Mouse (Mus musculus) olfactory bulb, adult 2 months (tissue): ENCODE results near the gene 4930503B20Rik.

ENCODE experiments used
- CTCF ChIP-seq: fragments of 200-500 bp; IDR thresholded peaks from 2 replicates; pipeline ENCODE4 v1.5.1; 2012; ENCODE audit warnings: low read depth, mild to moderate bottlenecking, low read length, moderate library complexity; ENCODE audit not compliant: insufficient read depth
- POLR2A ChIP-seq: fragments of 200-500 bp; IDR thresholded peaks from 2 replicates; pipeline ENCODE4 v1.6.1; 2012; ENCODE audit warnings: mild to moderate bottlenecking, low read depth, low read length, moderate library complexity; ENCODE audit not compliant: insufficient read depth

DNA sequence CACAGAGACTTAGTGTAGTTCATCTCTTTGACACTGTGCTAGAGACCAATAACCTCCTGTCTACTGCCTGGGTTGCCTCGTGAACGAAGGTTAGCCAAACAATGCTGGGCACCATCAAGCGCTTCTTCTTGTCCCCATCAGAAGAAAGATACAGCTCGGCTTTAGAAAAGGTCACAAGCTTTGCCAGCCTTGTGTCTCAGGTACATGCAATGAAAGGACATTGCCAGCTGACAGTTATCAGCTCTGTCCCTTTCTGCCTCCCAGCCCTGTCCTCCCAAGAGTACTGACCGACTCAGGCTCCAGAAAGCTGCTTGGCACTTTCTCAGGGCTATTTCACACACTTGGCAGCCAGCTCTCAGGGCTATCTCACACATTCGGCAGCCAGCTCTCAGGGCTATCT lies 55.7 kb downstream of the 4930503B20Rik start:
- TF ChIP-seq CTCF (no peak), POLR2A (no peak)
